Mouse (Mus musculus) ES-Bruce4 (cell line): Measurements from ENCODE around the gene Car6.

ENCODE experiments used
- CTCF ChIP-seq: IDR thresholded peaks from one replicate; pipeline ENCODE4 v1.8.1; 2011; ENCODE audit warnings: low read depth, low read length
- EP300 ChIP-seq: IDR thresholded peaks from 2 replicates; pipeline ENCODE4 v1.6.1; 2011; ENCODE audit warnings: low read depth, low read length; ENCODE audit not compliant: insufficient read depth

- no peak for TF ChIP-seq CTCF
- no peak for TF ChIP-seq EP300
Measured at GRCm38 (mm10) chr4:150235585-150235984, 34.5 kb upstream of the Car6 start.
